Mouse (Mus musculus) myocyte (in vitro differentiated cells): ENCODE measurements around the gene Bend7. TPM values are rescaled to one million over a fixed set of nuclear protein-coding genes. Genes with fewer than 3 reads are reported as not detected.

Experiments used
- H3K27me3 ChIP-seq: one replicate; pipeline ENCODE4 v1.6.1; 2011; ENCODE audit not compliant: control insufficient read depth, insufficient read depth, insufficient read length
- H3K36me3 ChIP-seq: one replicate; pipeline ENCODE4 v1.6.1; 2011; ENCODE audit not compliant: control insufficient read depth, insufficient read depth
- H3K4me2 ChIP-seq: one replicate; pipeline ENCODE4 v1.6.1; 2011; ENCODE audit warnings: low read depth, control low read depth
- H3K4me3 ChIP-seq: one replicate; pipeline ENCODE4 v1.5.1; 2011; ENCODE audit warnings: mild to moderate bottlenecking, control low read depth, moderate library complexity
- H3K79me2 ChIP-seq: one replicate; pipeline ENCODE4 v1.6.1; 2011; ENCODE audit not compliant: control insufficient read depth, insufficient read depth
- H3ac ChIP-seq: one replicate; pipeline ENCODE4 v1.6.1; 2011; ENCODE audit not compliant: control insufficient read depth, insufficient read length
- CEBPB ChIP-seq: IDR thresholded peaks from 2 replicates; pipeline ENCODE4 v1.6.1; 2011; ENCODE audit warnings: mild to moderate bottlenecking, moderate library complexity; ENCODE audit not compliant: poor library complexity, insufficient read depth, severe bottlenecking
- E2F4 ChIP-seq: IDR thresholded peaks from one replicate; pipeline ENCODE4 v1.6.1; 2011; ENCODE audit warnings: mild to moderate bottlenecking, control low read depth, moderate library complexity; ENCODE audit not compliant: insufficient read depth
- MAX ChIP-seq: IDR thresholded peaks from one replicate; pipeline ENCODE4 v1.6.1; 2011; ENCODE audit warnings: low read depth, mild to moderate bottlenecking, control low read depth
- MYOD1 ChIP-seq, 3 experiments: IDR thresholded peaks; one replicate each; pipeline ENCODE4 v1.6.1; 2011; ENCODE audit warnings: control low read depth in 2 of 3, low read depth in 2 of 3, mild to moderate bottlenecking in 2 of 3, moderate library complexity in 1 of 3; ENCODE audit not compliant: insufficient read length in 2 of 3, control insufficient read depth in 1 of 3
- MYOG ChIP-seq, 3 experiments: IDR thresholded peaks; one replicate each; pipeline ENCODE4 v1.6.1; 2011; ENCODE audit warnings: control low read depth in 2 of 3, low read depth in 2 of 3, mild to moderate bottlenecking in 2 of 3; ENCODE audit not compliant: insufficient read length in 2 of 3, control insufficient read depth in 1 of 3, insufficient read depth in 1 of 3
- POLR2A ChIP-seq: IDR thresholded peaks from one replicate; pipeline ENCODE4 v1.6.1; 2011; ENCODE audit warnings: low read depth, mild to moderate bottlenecking, control low read depth, moderate library complexity; ENCODE audit not compliant: insufficient read length
- POLR2AphosphoS2 ChIP-seq: IDR thresholded peaks from one replicate; pipeline ENCODE4 v1.6.1; 2011; ENCODE audit warnings: low read depth, control low read depth; ENCODE audit not compliant: insufficient read length
- REST ChIP-seq: IDR thresholded peaks from one replicate; pipeline ENCODE4 v1.6.1; 2011; ENCODE audit warnings: mild to moderate bottlenecking, control low read depth, moderate library complexity; ENCODE audit not compliant: insufficient read depth, insufficient read length
- SRF ChIP-seq: IDR thresholded peaks from one replicate; pipeline ENCODE4 v1.6.1; 2011; ENCODE audit warnings: low read depth; ENCODE audit not compliant: control insufficient read depth, insufficient read length
- TCF12 ChIP-seq: IDR thresholded peaks from one replicate; pipeline ENCODE4 v1.6.1; 2011; ENCODE audit warnings: mild to moderate bottlenecking, control low read depth; ENCODE audit not compliant: poor library complexity, insufficient read depth, severe bottlenecking
- TCF3 ChIP-seq: IDR thresholded peaks from one replicate; pipeline ENCODE4 v1.6.1; 2011; ENCODE audit warnings: low read depth, control low read depth; ENCODE audit not compliant: insufficient read length
- USF1 ChIP-seq: IDR thresholded peaks from one replicate; pipeline ENCODE4 v1.6.1; 2011; ENCODE audit warnings: low read depth, mild to moderate bottlenecking, control low read depth, moderate library complexity
- polyA plus RNA-seq: library from polyadenylated mRNA; unstranded; fragments of >200 nt; fragmentation: generic; extraction: Trizol; gene quantifications from one replicate; pipeline ENCODE4 v1.2.1, GENCODE M21; 2012; ENCODE audit warnings: missing spikeins

The Bend7 gene
- polyA plus RNA-seq, 1 experiment = not detected

DNA sequence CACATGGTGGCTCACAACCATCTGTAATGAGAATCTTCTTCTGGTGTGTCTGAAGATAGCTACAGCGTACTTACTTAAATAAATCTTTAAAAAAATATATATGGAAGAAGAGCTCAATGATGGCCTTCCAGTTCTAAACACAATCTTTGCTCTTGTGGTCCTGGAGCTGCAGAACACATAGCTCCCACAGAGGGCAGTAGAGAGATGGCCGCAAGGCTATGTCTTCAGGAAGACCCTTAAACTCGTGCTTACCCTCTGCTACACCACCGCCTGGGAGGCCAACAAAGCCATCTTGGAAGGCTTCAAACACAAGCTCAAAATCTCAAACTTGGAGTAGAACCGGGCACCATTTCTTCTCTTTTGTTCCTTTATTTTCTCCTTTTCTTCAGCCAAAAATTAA lies 6.4 kb upstream of the Bend7 start:
- H3K79me2 ChIP-seq = no peaks in the 10 kb centered on the region
- no peaks in the 10 kb centered on the region for H3K36me3 ChIP-seq
- H3K4me2 ChIP-seq = no peak overlapping the region
- H3K4me3 ChIP-seq = no peak overlapping the region
- TF ChIP-seq MAX (no peak), USF1 (no peak), REST (no peak), POLR2A (no peak), TCF12 (no peak), MYOD1 (IDR thresholded peaks at IDR 0.05; ENCODE audit: control insufficient read depth in 1 of 3, insufficient read length in 2 of 3, low read depth in 2 of 3) (no peak)
- H3ac ChIP-seq = no peak overlapping the region
- peaks cover 4% of the 10 kb centered on the region for H3K27me3 ChIP-seq

GRCm38 (mm10) chr2:4717081-4717768 lies 406 bp upstream of the Bend7 start:
- Histone ChIP-seq H3K27me3 (peaks cover 32% of the 10 kb centered on the region), H3K4me2 (no peak overlapping the region), H3K79me2 (no peaks in the 10 kb centered on the region), H3ac (no peak overlapping the region), H3K36me3 (no peaks in the 10 kb centered on the region), H3K4me3 (no peak overlapping the region)
- no peak for TF ChIP-seq POLR2A
- no peak for TF ChIP-seq CEBPB
- no peak for TF ChIP-seq E2F4
- TF ChIP-seq SRF = no peak
- no peak for TF ChIP-seq TCF3
- no peak for TF ChIP-seq USF1
- TF ChIP-seq POLR2AphosphoS2 = no peak
- no peak for TF ChIP-seq REST
- TF ChIP-seq TCF12 = no peak
- TF ChIP-seq MYOG (IDR thresholded peaks at IDR 0.05; ENCODE audit: control insufficient read depth in 1 of 3, insufficient read depth in 1 of 3, insufficient read length in 2 of 3, low read depth in 2 of 3) = no peak
- TF ChIP-seq MYOD1 (IDR thresholded peaks at IDR 0.05; ENCODE audit: control insufficient read depth in 1 of 3, insufficient read length in 2 of 3, low read depth in 2 of 3) = no peak
- TF ChIP-seq MAX = no peak

DNA sequence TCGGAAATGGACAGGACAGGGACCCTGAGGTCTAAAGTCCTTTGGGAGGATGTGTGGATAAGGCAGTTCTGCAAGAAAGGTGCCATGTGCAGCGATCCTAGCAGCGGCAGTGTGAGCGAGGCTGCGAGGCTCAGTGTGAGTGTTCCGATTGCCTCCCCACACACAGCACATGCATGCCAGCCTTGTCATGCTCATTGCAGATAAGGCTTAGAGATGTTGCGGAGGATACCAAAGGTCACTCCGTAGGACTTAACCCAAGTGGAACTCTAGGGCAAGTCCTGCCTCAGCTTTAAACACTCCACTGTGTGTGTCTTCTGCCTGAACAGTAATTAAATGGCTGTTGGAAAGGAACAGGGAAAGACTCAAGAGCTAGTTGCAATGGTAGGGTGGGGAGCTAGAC lies 5.5 kb downstream of the Bend7 start:
- peaks cover 46% of the 10 kb centered on the region for H3K27me3 ChIP-seq
- H3K4me3 ChIP-seq = no peak overlapping the region
- no peak overlapping the region for H3K4me2 ChIP-seq
- TF ChIP-seq USF1 (no peak), SRF (no peak), POLR2AphosphoS2 (no peak), MYOD1 (IDR thresholded peaks at IDR 0.05; ENCODE audit: control insufficient read depth in 1 of 3, insufficient read length in 2 of 3, low read depth in 2 of 3) (no peak), TCF3 (no peak), E2F4 (no peak), TCF12 (no peak), POLR2A (no peak), MAX (no peak), REST (no peak), MYOG (IDR thresholded peaks at IDR 0.05; ENCODE audit: control insufficient read depth in 1 of 3, insufficient read depth in 1 of 3, insufficient read length in 2 of 3, low read depth in 2 of 3) (no peak), CEBPB (no peak)
- H3K36me3 ChIP-seq = no peaks in the 10 kb centered on the region
- no peak overlapping the region for H3ac ChIP-seq
- no peaks in the 10 kb centered on the region for H3K79me2 ChIP-seq

DNA sequence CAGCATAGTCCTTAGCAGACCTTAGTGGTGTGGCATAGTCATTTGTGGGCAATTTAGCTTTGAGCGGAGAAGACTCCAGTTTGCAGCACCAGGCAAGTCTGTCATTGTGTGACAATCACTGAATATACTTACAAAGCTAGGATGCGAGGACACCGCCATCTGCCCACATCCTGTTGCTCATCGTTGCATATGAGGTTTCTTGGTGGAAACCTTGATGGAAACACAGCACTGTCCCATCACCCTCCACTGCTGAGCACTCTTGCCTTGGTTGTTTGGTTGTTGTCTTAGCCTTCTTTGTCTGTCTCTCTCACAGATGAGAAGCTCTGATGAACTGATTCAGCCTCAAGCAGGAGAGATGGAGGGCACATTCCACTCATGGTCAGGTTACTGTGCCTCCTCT lies 12.5 kb downstream of the Bend7 start:
- Histone ChIP-seq H3K27me3 (peaks cover 26% of the 10 kb centered on the region), H3K36me3 (no peaks in the 10 kb centered on the region), H3K79me2 (no peaks in the 10 kb centered on the region), H3K4me3 (no peak overlapping the region), H3K4me2 (no peak overlapping the region), H3ac (no peak overlapping the region)
- TF ChIP-seq POLR2A (no peak), MYOG (IDR thresholded peaks at IDR 0.05; ENCODE audit: control insufficient read depth in 1 of 3, insufficient read depth in 1 of 3, insufficient read length in 2 of 3, low read depth in 2 of 3) (no peak), CEBPB (no peak), MYOD1 (IDR thresholded peaks at IDR 0.05; ENCODE audit: control insufficient read depth in 1 of 3, insufficient read length in 2 of 3, low read depth in 2 of 3) (no peak), SRF (no peak), REST (no peak), USF1 (no peak), POLR2AphosphoS2 (no peak), MAX (no peak), TCF12 (no peak), E2F4 (no peak), TCF3 (no peak)

- Histone ChIP-seq H3K36me3 (no peaks in the 10 kb centered on the region), H3K4me2 (no peak overlapping the region), H3K27me3 (peaks cover 22% of the 10 kb centered on the region), H3ac (no peak overlapping the region), H3K4me3 (no peak overlapping the region), H3K79me2 (no peaks in the 10 kb centered on the region)
- TF ChIP-seq SRF = no peak
- TF ChIP-seq MAX = no peak
- no peak for TF ChIP-seq REST
- no peak for TF ChIP-seq MYOG (IDR thresholded peaks at IDR 0.05; ENCODE audit: control insufficient read depth in 1 of 3, insufficient read depth in 1 of 3, insufficient read length in 2 of 3, low read depth in 2 of 3)
- no peak for TF ChIP-seq MYOD1 (IDR thresholded peaks at IDR 0.05; ENCODE audit: control insufficient read depth in 1 of 3, insufficient read length in 2 of 3, low read depth in 2 of 3)
- no peak for TF ChIP-seq E2F4
- no peak for TF ChIP-seq POLR2A
- TF ChIP-seq TCF3 = no peak
- no peak for TF ChIP-seq CEBPB
- TF ChIP-seq POLR2AphosphoS2 = no peak
- no peak for TF ChIP-seq TCF12
- no peak for TF ChIP-seq USF1
These were observed 16.3 kb downstream of the Bend7 start for GRCm38 (mm10) chr2:4733971-4734370.
